Mouse (Mus musculus): ENCODE measurements around the gene Harbi1. TPM values are rescaled to one million over a fixed set of nuclear protein-coding genes. Genes with fewer than 3 reads are reported as not detected.
"Not testable (repeated sequence)": the region's sequence is repeated elsewhere in the genome, so short reads cannot be mapped to it uniquely, and the experiment has no call there.

The Harbi1 gene
- total and polyA plus RNA-seq, 3 experiments, result 2.0 to 12.0 (median 6.8) TPM

GRCm38 (mm10) chr2:91714921-91715320, 4.3 kb downstream of the Harbi1 start:
- DNase-seq, result no peak

GRCm38 (mm10) chr2:91718276-91718675, 7.6 kb downstream of the Harbi1 start:
- no peak for DNase-seq

- DNase-seq, result no peak
These were observed 12.7 kb downstream of the Harbi1 start for GRCm38 (mm10) chr2:91723382-91723781.

GRCm38 (mm10) chr2:91723951-91724350, 13.3 kb downstream of the Harbi1 start:
- DNase-seq, result no peak

- DNase-seq, result no peak
These were observed 14.1 kb downstream of the Harbi1 start for GRCm38 (mm10) chr2:91724716-91725115.

GRCm38 (mm10) chr2:91725476-91725875, 14.8 kb downstream of the Harbi1 start:
- DNase-seq, result not testable (repeated sequence)

GRCm38 (mm10) chr2:91727011-91727410, 16.4 kb downstream of the Harbi1 start:
- no peak for DNase-seq

GRCm38 (mm10) chr2:91729571-91729970, 18.9 kb downstream of the Harbi1 start:
- DNase-seq, result no peak

- peak; percentile 90 for DNase-seq
These were observed 19.5 kb downstream of the Harbi1 start, which contains the start of gene Ambra1 for GRCm38 (mm10) chr2:91729971-91730821. Gene Ambra1 (plus strand): TSS chr2:91730134.

- DNase-seq, result no peak
These were observed 24.6 kb downstream of the Harbi1 start for GRCm38 (mm10) chr2:91735221-91735620.

- DNase-seq, result no peak
These were observed 28.9 kb downstream of the Harbi1 start for GRCm38 (mm10) chr2:91739586-91739985.

- DNase-seq, result no peak
These were observed 34.0 kb downstream of the Harbi1 start for GRCm38 (mm10) chr2:91744686-91745085.

- peak; percentile 32 for DNase-seq
These were observed 39.2 kb downstream of the Harbi1 start for GRCm38 (mm10) chr2:91749811-91750261.

Other genes starting within 250 kb of the Harbi1 start
- 10 to 100 TPM; 36.6 to 40.3 TPM for gene Ckap5, start 184.1 kb upstream of the Harbi1 start, total RNA-seq (2021)
- 2.3 and 2.9 TPM in 2 replicates for gene Ckap5, start 184.1 kb upstream of the Harbi1 start, polyA plus RNA-seq (2012; rRNA removed)
- 1 to 10 TPM in 1 of 2 experiments, under 1 TPM in 1; 0.38 to 2.9 TPM for gene F2, start 74.4 kb upstream of the Harbi1 start, total RNA-seq (2021)
- gene F2, start 74.4 kb upstream of the Harbi1 start, polyA plus RNA-seq (2012; rRNA removed), result 1.2 TPM in 1 of 2 replicates, not detected in the other
- 1 to 10 TPM; 8.0 to 9.6 TPM for gene Zfp408, start 61.1 kb upstream of the Harbi1 start, total RNA-seq (2021)
- 18.9 and 20.5 TPM in 2 replicates for gene Zfp408, start 61.1 kb upstream of the Harbi1 start, polyA plus RNA-seq (2012; rRNA removed)
- gene Arhgap1, start 61.0 kb upstream of the Harbi1 start, total RNA-seq (2021), result 10 to 100 TPM; 64.4 to 65.4 TPM
- gene Arhgap1, start 61.0 kb upstream of the Harbi1 start, polyA plus RNA-seq (2012; rRNA removed), result 52.9 and 65.8 TPM in 2 replicates
- gene Atg13, start 276 bp upstream of the Harbi1 start, total RNA-seq (2021), result 10 to 100 TPM; 58.5 to 61.7 TPM
- gene Atg13, start 276 bp upstream of the Harbi1 start, polyA plus RNA-seq (2012; rRNA removed), result 43.9 and 59.4 TPM in 2 replicates
- gene Ambra1, start 19.3 kb downstream of the Harbi1 start, total RNA-seq (2021), result 10 to 100 TPM; 31.0 to 34.1 TPM
- 23.8 and 29.8 TPM in 2 replicates for gene Ambra1, start 19.3 kb downstream of the Harbi1 start, polyA plus RNA-seq (2012; rRNA removed)
- gene Chrm4, start 216.4 kb downstream of the Harbi1 start, total RNA-seq (2021), result 1 to 10 TPM; 2.1 to 3.1 TPM
- gene Chrm4, start 216.4 kb downstream of the Harbi1 start, polyA plus RNA-seq (2012; rRNA removed), result 0.28 and 0.49 TPM in 2 replicates
- 1 to 10 TPM; 6.0 to 8.0 TPM for gene Mdk, start 221.4 kb downstream of the Harbi1 start, total RNA-seq (2021)
- 1.3 and 2.1 TPM in 2 replicates for gene Mdk, start 221.4 kb downstream of the Harbi1 start, polyA plus RNA-seq (2012; rRNA removed)
- not detected for gene Gm9821, start 234.9 kb downstream of the Harbi1 start, total RNA-seq (2021)
- not detected in 2 replicates for gene Gm9821, start 234.9 kb downstream of the Harbi1 start, polyA plus RNA-seq (2012; rRNA removed)

Data from adrenal gland, adult 2 months (tissue).